Mouse (Mus musculus) cerebellum, adult (tissue): ENCODE results near the gene Dok5.

ENCODE experiments used
- ATAC-seq: cut with Nextera tagmentation; 2 replicates; pipeline ENCODE4 v1.9.2; 2017; ENCODE audit warnings: mild to moderate bottlenecking, moderate library complexity, mixed read lengths; ENCODE audit not compliant: insufficient number of reproducible peaks, low FRiP score, low TSS enrichment

Dok5 gene

DNA sequence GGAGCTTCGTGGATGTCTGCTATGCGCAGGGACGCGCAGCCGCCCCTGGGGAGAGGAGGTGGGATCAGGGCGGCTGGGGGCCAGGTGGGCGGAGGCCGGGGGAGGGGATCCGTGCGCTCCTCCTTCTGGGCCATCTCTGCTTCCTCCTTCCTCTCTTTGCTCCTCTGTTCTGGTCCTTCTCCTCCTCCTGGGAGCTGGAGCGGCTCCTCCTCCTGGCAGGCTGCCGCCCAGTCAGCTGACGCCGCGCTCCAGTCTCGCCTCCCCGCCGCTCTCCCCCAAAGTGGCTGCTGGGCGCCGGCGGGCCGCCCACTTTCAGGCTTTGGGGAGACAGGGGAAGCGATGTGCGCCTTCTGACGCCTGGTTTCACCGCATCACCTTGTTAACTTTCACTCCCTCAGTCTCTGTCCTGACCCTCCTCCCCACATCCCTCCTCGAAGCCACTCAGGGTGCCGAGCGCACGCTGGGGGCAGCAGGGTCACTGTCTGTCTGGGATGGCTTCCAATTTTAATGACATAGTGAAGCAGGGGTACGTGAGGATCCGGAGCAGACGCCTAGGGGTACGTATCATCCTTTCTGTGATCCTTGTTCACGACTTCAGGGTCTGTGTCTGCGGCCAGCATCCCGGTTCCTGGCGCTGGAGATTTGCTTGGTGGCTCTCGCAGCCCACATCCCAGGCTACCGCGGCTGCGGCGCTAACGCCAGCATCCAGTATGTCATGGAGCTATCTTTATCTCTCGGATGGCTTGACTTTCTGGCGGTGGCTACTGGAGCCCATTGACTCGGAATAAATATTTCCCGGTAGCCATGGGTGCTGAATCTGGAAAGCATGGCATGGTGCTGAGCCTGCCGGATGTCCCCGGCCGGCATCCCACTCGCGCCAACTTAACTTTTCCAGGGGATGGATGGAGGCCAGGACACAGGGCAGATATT, at the start of gene Dok5:
Gene Dok5, plus strand, starts transcription at position 176 of the 930 bp plus-strand sequence.
- ATAC-seq = peak; percentile 73

DNA sequence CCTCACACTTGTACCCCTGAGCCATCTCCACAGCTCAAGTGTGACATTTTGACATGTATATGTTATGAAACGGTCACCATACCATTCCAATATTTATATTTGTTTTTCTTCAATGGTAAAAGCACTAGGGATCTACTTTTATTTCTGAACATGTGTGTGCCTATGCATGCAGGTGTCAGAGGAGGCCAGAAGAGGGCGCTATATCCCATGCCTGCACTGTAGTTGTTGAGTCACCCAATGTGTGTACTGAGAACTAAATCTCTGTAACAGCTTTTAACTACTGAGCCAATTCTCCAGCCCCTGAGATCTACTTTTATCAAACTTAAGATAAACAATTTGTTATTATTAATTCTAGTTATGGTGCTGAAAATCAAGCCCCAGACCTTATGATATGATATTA, 48.2 kb upstream of the Dok5 start:
- ATAC-seq = no peak

DNA sequence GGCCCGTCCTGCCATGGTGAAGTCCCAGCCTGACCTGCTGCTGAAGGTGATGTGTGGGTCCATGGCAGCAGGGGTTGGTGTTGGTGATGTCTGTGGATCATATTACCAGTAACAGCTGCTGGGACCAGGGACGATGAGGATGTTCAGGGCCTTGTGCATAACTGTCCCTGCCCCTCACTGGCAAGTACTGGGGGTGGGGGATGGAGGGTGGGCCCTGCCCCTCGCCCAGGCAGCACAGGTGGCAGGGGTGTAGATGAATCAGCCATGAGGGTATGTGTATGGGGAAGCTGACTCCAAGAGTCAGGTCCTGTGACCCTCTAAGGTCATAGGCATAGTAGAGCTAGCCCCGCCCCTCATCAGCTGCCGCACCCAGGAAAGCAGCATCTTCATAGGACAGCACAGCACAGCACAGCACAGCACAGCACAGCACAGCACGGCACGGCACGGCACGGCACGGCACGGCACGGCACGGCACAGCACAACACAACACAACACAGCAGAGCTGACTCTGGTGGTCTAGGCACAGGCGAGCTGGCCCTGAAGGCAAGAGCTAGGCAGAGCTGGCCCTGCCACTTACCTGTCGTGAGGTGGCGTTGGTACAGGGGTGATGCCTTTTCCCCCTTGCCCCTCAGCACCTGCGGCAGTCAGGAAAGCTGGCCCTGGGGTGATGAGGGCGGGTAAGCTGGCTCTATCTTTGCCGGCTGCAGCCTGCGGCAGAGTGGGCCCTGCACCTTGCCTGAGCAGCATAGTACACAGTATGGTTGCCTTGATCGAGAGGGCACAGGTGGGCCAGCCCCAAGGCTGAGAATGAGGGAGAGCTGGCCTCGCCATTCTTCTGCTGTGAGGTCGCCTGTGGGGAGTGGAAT, 36.3 kb upstream of the Dok5 start:
- no peak for ATAC-seq

DNA sequence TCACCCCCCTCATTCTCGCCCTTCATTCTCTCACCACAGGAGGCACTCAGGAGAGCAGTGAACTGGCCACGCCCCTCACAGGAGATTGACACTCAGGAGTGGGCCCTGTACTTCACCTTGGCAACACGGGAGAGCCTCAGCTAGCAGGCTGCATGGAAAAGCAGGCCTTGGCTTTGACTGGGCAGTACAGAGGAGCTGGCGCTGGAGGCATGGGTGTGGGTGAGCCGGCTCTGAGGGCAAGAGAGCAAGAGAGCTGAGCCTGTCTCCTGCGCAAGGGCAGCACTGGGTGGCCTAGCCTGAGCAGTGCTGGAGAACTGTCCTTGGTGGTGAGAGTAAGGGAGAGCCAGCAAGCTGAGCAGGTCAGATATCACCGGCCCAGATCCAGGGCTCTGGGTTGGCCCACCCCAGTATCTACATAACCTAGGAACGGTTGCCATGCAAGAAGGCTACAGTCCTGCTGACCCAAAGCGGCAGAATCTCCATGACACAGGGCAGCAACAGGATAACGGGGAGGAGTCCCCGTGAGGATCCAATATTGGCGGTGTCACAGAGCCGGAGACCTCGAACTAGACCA, 35.6 kb upstream of the Dok5 start:
- ATAC-seq = no peak

DNA sequence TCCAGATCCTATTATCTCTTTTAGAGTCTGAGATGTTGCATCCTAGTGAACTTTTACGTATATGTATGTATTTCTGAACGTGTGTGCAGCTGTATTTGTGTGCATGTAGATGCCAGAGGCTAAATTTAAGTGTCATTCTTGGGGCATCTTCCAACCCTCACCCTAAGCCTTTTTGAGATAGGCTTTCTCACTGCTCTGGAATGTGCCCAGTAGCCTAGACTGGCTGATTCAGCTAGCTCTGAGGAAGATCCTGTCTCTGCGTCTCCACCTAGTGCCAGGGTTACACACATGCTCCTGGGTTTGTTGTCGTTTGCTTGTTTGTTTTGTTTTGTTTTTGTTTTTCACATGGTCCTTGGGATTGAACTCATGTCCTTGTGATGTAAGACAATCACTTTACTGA, 31.1 kb upstream of the Dok5 start:
- ATAC-seq = no peak

DNA sequence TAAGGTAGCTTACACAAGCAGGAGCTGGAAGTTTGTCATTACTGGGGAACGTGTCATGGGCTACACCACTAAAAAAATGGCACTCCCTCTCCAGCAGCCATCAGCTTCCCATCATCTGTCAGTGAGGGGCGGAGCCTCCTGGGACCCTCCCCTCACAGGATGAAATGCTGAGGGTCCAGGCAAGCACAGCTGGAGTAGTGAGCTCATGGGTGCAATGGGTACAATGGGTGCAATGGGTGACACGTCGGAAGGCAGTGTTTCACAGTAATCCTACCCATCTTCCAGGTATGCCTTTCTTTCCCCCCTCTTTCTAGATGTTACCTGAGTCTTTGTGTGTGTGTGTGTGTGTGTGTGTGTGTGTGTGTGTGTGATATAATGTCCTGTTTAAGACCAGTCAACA, 25.1 kb upstream of the Dok5 start:
- no peak for ATAC-seq

DNA sequence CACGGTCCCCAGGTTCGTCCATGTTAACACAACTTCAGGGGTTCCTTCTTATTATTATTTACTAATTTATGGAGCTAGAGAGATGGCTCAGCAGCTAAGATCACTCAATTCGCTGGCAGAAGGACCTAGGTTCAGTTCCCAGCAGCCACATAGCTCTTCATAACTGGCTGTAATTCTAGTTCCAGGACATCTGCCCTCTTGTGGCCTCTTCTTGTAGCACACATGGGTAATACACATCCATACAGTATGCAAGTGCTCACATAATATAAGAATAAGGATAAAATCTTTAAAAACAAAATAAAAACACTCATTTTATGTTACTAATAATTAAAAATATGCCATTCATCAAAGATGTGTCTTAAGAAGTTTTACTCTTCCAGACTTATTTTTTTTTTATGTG, 23.9 kb upstream of the Dok5 start:
- no peak for ATAC-seq

DNA sequence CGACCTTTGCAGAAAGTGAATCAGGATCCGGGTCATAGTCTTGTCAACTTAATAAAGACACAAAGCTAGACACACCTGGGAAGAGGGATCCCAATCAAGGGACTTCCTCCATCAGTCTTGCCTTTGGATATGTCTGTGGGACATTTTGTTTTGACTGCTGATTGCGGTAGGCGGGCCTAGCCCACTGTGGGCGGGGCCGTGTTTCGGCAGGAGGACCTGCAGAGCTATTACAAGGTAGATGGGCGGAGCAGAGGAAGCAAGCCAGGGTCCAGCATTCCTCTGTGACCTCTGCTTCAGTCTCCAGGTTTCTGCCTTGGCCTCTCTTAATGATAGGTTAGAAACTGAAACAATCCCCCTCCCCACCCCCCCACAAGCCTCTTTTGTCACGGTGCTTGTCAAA, 22.7 kb upstream of the Dok5 start:
- ATAC-seq = no peak

DNA sequence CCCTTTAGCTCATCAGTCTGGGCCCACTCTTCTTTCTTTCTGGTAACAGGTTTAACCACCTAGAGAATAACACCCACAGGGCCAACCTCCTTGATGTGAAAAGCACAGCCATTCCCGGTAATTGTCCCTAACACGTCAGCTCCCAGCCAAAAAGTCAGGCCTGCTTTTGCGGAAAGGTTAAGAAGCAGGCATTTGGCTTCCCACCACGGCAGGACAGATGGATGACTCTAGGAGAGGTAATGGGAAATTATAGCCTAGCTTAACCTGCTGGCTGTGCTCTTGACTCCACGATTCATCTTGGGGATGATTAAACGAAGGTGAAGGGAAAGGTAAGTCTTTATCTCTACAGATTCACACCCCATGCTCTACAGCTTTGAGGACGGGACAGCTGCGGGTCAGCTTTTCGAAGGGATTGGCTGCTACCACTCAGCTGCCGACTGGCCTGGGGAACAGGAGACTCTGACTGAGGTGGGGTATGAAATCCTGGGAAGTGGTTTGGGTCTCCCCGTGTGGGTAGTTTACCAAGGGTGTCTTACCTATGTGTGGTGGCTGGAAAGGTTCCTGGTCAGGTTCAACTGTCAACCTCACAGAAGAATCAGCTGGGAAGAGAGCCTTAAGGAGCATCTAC, 18.8 kb upstream of the Dok5 start:
- peak; percentile 57; the same call in 1 of the 2 replicates for ATAC-seq

DNA sequence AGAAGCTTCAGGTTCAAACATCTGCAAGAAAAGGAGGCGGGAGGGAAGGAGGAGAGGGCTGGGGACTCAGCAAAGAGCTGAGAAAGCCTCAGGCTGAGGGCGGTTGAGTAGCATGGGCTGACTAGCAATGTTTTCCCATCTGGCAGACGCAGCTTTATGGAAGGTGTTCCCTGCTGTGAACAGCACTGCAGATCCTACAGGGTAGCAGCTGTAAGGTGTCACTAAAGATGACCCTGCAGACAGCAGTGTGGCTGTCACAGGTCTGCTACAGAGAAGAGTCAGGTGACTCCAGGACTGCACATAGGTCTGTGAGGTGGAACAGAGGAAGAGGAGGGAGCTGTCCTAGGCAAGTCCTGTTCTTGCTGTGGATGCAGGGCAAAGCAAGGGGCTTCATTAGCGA, 11.2 kb upstream of the Dok5 start:
- ATAC-seq = no peak

DNA sequence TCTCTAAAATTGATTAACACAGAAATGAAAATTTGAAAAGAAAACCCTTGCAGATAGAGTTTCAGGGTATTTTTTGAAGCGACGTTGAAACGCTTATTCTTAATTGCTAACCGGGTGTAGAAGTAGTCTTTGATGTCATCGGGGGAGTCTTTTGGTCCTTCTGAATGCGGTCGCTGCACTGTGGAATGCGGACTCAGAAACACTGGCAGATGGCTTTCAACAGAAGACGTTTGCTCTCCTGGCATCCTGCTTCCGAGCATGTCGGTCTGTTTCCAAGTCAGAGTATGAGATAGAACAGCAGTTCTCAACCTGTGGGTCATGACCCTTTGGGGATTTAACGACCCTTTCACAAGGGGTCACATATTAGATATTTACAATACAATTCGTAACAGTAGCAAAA, 7.5 kb upstream of the Dok5 start:
- ATAC-seq = no peak

DNA sequence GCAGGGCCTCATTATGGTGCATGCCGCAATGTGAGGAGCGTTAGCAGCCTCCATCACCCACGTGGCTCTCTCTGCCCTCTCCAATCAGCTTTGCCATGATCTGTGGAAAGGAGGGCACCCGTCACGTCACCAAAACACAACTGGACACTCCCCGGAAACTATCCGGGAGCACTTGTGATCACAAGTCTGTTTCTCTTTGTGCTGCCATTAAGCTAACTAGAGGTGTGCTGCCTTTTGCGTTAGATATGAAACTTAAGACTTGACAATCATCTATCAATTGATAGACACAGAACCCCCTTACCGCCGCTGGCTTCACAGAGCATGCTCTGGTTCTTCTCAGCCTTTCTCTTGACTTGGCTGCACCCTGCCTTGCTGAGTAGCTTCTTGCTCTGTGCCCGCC, 6.9 kb upstream of the Dok5 start:
- no peak for ATAC-seq

DNA sequence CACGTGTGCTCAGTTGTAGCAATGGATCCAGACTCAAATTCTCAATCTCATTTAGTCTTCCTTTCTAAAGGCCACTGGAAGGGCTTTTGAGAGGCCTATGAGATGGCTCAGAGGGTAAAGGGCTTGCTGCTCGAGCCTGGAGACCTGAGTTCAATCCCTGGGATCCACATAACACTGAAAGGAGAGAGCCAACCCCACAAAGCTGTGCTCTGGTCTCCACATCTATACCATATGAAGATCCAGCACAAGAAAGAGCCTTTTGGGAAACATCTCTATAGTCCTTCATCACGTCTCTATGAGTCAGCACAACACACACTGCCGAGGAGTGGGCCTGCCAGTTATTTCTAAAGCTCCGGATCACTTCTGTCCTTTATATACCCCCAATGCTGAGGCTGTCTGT, 5.8 kb upstream of the Dok5 start:
- ATAC-seq = no peak

DNA sequence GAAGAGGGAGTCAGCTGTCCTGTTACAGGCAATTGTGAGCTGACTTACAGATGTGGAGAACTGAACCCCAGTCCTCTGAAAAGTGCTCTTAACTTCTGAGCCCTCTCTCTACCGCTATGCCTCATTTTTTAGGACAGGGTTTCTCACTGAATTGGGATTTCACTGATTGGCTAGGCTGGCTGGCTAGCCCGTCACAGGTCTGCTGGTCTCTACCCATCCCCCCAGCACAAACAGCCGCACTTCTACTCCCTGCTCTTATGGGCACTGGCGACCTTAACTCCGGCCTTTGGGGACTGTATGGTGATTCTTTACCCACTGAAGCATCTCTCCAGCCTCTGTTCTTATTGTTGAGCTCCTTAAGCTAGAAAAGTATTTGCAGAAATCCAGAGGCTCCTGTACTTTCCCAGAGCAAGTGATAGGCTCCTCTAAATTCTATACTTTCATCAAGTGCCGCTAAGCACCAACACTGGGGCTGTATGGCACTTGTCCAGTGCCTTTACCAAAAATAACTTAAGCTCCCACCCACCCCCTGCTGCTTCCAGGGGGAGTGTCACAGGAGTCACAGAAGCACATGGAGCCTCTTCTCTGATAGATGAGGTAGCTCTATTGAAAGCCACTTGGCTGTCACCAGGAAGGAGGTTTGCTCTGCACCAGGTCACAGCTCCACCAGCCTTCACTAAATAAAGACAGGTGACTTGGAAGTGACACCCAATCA, 4.5 kb upstream of the Dok5 start:
- no peak for ATAC-seq

DNA sequence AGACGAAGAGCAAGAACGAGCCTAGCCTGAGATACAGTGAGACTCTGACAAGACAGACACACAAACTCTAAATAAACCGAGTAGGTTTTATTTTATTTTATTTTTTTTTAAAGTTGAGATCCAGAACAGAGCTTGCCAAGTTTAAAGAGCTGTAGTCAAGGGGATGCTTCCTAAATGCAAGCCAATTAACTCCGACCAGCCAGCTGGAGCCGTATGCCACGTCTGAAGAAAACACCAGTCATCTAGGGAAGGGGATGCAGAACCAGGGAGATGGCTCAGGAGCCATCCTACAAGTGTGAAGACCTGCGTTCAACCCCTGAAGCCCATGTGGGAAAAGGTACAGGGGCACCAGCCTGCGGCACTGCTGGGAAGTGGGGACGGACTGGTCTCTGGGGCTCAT, 2.7 kb upstream of the Dok5 start:
- ATAC-seq = no peak

DNA sequence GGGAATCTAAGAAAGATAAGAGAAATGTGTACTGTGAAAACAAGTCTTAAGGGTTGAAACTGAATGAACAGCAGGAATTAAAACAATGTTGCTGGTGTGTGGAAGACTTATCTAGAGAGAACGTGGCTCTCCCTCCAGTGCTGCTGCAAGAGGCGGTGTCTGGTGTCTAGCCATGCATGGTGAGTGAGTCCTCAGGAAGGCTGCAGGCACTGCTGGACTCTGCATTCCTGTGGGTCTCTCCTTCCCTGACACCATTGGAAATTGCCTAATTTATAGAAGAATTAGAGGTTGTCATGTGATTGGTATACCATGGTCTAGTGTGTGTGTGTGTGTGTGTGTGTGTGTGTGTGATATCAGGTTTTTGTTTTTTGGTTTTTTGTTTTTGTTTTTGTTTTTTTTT, 1.9 kb upstream of the Dok5 start:
- ATAC-seq = no peak

DNA sequence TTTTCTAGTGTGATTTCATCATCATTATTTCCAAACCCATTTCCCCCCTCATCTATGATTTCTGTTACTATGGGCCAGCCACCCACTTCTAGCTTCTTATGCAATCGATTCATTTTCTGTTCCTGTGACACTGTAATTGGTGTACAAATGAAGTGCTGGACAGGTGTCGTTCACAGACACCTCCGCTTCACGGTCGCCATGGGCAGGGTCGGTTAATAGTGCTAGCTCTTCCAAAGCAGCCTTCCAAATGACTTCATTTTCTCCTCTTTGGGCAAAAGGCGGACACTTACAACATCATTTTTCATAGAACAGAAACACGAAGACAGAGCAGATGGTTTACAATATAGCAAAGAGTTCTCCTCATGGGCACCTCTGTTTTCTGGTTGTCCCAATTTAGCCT, 1.5 kb upstream of the Dok5 start:
- no peak for ATAC-seq

DNA sequence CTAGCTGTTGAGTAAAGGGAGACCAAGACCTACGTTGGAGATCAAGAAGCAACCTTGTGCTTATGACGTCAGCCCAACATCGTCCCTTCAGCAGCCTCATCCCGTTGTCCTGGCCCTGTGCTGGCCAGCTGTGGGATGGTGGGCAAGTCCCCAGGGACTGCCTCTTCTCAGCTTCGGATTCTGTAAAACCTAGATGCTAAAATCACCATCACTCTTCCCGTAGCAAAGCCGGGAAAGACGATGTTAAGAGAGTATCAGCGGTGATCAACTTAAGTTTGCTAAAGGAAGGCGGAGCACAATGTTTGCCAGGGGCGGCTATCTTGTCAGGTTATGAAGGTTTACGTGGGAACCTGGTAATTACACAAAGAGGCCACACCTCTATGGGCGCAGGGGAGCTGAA, 826 bp upstream of the Dok5 start:
- ATAC-seq = no peak

DNA sequence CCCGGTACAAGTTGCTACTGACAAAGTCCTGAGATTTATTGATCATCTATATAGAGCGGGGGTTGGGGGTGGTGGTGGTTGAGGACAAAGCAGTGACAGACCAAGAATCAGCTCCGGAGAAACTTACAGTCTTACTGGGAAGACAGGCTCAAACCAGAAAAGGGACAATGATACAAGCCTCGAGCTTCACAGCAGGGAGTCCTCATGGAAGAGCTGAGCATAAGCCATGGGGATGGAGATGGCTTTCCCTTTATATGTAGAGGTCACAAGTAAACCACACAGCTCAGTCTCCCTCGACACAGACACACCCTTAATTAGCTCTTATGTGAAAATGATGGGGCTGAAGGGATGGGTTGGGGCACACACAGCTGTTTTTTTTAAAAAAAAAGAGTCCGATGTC, 402 bp upstream of the Dok5 start:
- ATAC-seq = peak; percentile 34

DNA sequence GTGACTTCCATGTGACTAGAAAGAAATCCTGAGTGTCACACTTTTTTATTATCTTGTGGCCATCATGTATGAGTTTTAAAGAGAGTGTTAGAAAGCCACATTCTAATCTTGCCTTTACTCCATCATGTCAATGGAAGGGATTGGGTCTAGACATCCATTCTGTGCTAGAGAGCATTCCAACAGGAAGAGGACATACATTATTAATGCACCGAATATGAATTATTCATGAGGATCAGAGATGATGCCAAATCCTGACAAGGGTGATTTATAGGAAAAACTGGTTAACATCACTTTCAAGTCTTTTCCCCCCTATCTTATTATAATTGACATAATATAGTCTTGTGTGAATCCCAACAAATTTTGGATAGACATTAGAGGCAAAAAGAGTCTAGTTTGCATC, 2.1 kb downstream of the Dok5 start:
- ATAC-seq = no peak
